Mouse (Mus musculus) megakaryocyte-erythroid progenitor cell, adult 5-6 weeks (primary cell): ENCODE data around the gene Jmjd8. TPM values are rescaled to one million over a fixed set of nuclear protein-coding genes. Genes with fewer than 3 reads are reported as not detected.
"Not testable (repeated sequence)": the region's sequence is repeated elsewhere in the genome, so short reads cannot be mapped to it uniquely, and the experiment has no call there.

Experiments used
- ATAC-seq: replicated peaks from 2 replicates; pipeline ENCODE4 v1.8.0; 2016; ENCODE audit warnings: mild to moderate bottlenecking, inconsistent platforms; ENCODE audit not compliant: severe bottlenecking, poor library complexity, low FRiP score, low TSS enrichment
- total RNA-seq, 2 experiments: library from RNA; stranded (forward) in 1 of 2; stranded (reverse) in 1 of 2; fragments of 200-1000, 215-1000 nt in 1 of 2; fragments of >200 nt in 1 of 2; fragmentation: Nextera tagmentation in 1 of 2; gene quantifications; 2 replicates each; pipeline ENCODE4 v1.2.3; 2014 to 2017

Jmjd8 gene
- total RNA-seq, 2 experiments from 2014 or later: 21.5 to 31.7 TPM

DNA sequence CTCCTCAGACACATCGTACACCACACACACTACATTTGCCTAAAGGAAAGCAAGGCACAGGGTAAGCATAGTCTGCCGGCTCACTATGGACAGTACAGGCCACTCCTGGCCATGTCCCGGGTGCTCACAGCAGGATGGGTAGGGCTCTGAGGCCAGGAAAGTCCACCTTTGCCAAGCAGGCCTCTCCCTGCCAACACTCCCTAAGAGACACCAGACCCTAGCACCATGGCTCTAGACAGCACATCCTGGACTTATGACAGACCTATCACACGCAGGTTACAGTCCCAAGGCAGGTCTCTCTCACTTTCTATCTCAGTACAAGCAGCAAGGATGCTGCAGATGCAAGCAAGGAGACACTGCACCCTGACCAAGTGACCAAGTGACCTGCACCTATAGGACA lies 14.5 kb downstream of the Jmjd8 start:
- no peak for ATAC-seq

DNA sequence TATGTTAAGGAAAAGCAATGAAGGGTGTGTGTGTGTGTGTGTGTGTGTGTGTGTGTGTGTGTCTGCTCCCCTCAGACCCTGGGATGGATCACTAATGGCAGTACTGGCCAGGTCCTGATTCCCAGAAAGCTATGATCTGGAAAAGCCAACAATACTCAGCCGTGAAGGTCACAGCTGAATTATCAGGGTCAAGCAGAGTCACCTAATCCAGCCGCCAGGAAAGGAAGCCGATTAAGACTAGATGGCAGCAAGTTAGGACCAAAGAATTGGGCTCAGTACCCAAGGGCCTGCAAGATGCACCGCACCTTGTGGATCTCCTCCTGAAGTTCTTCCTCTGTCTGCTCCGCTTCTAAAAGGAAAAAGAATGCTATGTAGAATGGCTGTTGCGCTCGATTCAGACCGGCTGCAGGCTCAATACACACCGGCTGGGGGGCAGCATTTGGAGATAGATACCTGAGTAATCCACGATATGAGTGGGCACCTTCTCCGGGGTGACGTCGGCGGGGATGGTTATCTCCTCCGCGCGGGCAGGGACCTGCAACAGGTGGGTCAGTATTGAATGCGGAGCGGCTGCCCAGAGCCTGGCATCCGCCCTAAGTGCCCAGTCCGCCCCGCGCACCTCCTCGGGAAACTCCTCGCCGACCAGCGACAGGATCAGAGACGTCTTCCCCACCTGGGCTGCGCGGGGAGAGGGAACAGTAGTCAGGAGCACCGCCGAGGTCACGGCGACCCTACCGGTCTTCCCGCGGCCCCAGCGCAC lies 15.1 kb downstream of the Jmjd8 start:
- ATAC-seq: 0 out of 2 replicates have a peak, but pooled peaks have one; percentile 11

GRCm38 (mm10) chr17:25844396-25844901 lies 15.8 kb downstream of the Jmjd8 start, which contains the start of gene Rhot2:
Gene Rhot2 (minus strand): TSS chr17:25844851.
- ATAC-seq: peak; percentile 90

DNA sequence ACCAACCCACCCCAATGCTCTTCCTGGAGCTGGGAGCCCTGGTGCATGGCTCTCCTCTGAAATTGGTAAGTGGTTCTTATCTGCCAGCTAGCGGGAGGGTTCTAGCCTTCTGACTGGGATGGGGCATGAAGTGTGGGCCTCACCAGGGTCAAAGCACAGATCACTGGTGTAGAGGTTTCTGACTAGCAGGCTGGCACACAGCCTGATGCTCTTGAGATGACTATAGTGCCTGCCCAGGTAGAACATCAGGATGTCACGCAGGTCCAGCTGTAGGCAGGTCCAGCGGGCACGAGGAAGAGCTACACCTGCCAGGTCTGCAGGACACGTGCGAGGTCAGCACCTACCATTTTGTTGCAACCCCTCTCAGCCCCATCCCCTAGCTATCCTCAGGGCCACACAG lies 31.6 kb downstream of the Jmjd8 start:
- ATAC-seq: no peak

DNA sequence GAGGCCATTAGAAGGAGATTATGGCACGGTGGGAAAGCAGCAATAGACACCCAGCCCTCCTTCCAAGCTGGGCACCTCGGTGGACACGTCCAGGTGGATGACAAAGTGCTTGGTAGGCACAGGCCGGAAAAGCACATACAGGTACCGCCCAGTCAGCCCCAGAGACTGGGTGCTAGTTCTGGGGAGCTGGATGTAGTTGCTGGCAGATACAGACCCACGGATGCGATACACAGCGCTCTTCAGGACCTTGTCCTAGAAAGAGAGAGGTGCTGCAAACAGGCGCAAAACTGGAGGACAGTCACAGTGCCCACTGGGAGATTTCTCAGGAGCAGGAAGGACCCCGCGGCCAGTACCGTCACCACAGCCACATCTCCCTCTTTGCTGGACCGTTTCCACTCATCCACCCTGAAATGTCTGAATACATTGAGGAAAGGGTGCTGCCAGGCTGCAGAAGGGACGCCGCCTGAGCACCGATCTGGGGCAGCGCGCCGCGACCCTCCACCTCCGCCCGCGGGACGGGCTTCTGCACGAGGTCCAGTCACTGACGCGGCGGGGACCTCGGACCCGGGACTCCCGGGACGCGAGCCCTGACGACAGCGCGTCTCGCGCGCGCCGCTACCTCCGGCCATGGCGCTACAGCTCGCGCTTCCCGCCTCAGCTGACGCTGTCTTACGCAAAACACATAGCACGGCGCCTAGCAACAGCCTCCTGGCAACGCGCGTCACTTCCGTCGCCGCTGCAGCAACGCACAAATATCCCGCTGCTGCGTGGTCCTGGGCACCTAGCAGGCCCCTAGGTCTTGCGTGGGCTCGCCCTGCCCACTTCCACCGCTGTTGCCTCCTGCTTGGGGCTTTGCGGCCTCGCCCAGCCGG lies 32.4 kb downstream of the Jmjd8 start, which contains the start of gene Wdr90:
Gene Wdr90 (minus strand): TSS at position 670 of the 872 bp plus-strand sequence.
- peak; percentile 93 for ATAC-seq

- ATAC-seq: no peak
Measured at GRCm38 (mm10) chr17:25861704-25862612, 33.3 kb downstream of the Jmjd8 start.

GRCm38 (mm10) chr17:25863681-25864080 lies 35.0 kb downstream of the Jmjd8 start:
- no peak for ATAC-seq

GRCm38 (mm10) chr17:25864311-25864710 lies 35.6 kb downstream of the Jmjd8 start:
- no peak for ATAC-seq

DNA sequence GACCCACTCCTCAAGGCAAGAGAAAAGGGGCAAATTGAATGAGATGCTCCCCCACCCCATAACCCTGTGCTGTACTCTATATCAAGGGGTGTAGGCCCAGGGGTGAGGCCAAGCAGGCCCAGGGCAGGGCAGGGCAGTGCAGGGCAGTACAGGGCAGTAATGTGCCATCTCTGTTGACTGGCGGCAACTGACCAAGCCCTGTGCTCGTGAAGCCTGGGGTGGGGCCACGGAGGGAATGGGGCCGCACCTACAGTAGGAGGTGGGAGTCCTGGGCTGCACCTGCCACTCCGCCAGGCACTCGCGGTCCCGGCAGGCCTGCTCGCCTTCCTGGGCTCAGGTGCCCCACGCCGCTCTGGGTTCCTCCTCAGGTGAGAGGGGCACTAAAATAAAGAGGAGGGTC lies 36.6 kb downstream of the Jmjd8 start:
- no peak for ATAC-seq

GRCm38 (mm10) chr17:25866172-25866571 lies 37.5 kb downstream of the Jmjd8 start:
- ATAC-seq: no peak

DNA sequence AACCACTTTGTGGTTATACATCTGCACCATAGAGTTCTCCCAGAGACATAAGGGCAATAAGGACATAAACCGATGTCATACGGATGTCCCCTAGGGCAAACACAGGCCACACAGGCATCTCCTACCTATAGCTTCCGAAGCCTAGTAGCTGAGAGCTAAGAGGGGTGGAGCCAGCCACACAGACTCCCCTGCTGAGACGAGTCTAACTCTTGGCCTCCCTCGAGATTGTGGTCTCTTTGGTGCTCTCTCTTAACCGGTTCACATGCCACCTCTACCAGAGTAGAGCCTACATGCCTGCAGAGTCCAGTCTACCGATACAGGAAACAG lies 38.8 kb downstream of the Jmjd8 start:
- ATAC-seq: peak; percentile 42; the same call in 1 of the 2 replicates

GRCm38 (mm10) chr17:25867836-25868600 lies 39.4 kb downstream of the Jmjd8 start:
- no peak; the same call in 1 of the 2 replicates for ATAC-seq

- ATAC-seq: peak; percentile 77
Measured at GRCm38 (mm10) chr17:25868601-25869191, 40.0 kb downstream of the Jmjd8 start, which contains the start of gene Mcrip2. Gene Mcrip2 (minus strand): TSS chr17:25868764.

DNA sequence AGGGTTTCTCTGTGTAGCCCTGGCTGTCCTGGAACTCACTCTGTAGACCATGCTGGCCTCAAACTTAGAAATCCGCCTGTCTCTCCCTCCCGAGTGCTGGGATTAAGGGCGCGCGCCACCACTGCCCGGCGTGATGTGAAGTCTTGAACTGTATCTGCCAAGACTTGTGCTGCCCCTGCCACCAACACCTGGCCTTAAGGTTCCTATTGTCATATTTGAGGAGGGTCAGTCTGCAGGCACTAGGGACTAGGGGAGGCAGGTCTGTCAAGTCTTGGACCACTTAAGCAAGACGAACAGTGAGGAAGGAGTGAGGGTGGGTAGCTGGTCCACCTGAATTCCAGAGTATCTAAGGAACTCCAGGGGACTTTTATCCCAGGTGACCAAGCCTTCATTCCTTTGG lies 40.8 kb downstream of the Jmjd8 start:
- ATAC-seq: no peak

GRCm38 (mm10) chr17:25869954-25870353 lies 41.3 kb downstream of the Jmjd8 start:
- ATAC-seq: no peak

GRCm38 (mm10) chr17:25871566-25871965 lies 42.9 kb downstream of the Jmjd8 start:
- not testable (repeated sequence) for ATAC-seq

- no peak for ATAC-seq
Measured at GRCm38 (mm10) chr17:25872676-25873075, 44.0 kb downstream of the Jmjd8 start.
